Mouse (Mus musculus) stomach, adult 2 months (tissue): Measurements from ENCODE around the gene Olfr667. TPM values are rescaled to one million over a fixed set of nuclear protein-coding genes. Genes with fewer than 3 reads are reported as not detected.

ENCODE experiments used
- polyA plus RNA-seq: library from polyadenylated mRNA; depleted of rRNA; stranded (reverse); fragments of >200 nt; gene quantifications from 2 replicates; pipeline ENCODE4 v1.2.3, GENCODE M21; 2012; rRNA removed

The Olfr667 gene
- not detected in 2 replicates for polyA plus RNA-seq

GRCm38 (mm10) chr7:104921382-104921781, at the start of gene Olfr667:
TSS of gene Olfr667 (minus strand) at chr7:104921482.

GRCm38 (mm10) chr7:104962520-104962919, 41.2 kb upstream of the Olfr667 start, which contains the start of gene Olfr670:
TSS of gene Olfr670 (minus strand) at chr7:104962620.

GRCm38 (mm10) chr7:104933940-104934339, 12.7 kb upstream of the Olfr667 start, which contains the start of gene Olfr669:
TSS of gene Olfr669 (plus strand) at chr7:104934240.

GRCm38 (mm10) chr7:104927957-104928356, 6.7 kb upstream of the Olfr667 start, which contains the start of gene Olfr668:
TSS of gene Olfr668 (minus strand) at chr7:104928057.

GRCm38 (mm10) chr7:104895852-104896251, 25.4 kb downstream of the Olfr667 start, which contains the start of gene Olfr666:
TSS of gene Olfr666 (minus strand) at chr7:104895952.

GRCm38 (mm10) chr7:104877731-104878130, 43.6 kb downstream of the Olfr667 start, which contains the start of gene Olfr665:
TSS of gene Olfr665 (plus strand) at chr7:104878031.

Other genes starting within 250 kb of the Olfr667 start
- gene Olfr661, start 235.0 kb downstream of the Olfr667 start, polyA plus RNA-seq: not detected in 2 replicates
- gene Usp17le, start 144.0 kb downstream of the Olfr667 start, polyA plus RNA-seq: not detected in 2 replicates
- gene Usp17lb, start 78.9 kb downstream of the Olfr667 start, polyA plus RNA-seq: not detected in 2 replicates
- not detected in 2 replicates for gene Usp17la, start 64.5 kb downstream of the Olfr667 start, polyA plus RNA-seq
- not detected in 2 replicates for gene Olfr665, start 43.5 kb downstream of the Olfr667 start, polyA plus RNA-seq
- gene Olfr666, start 25.5 kb downstream of the Olfr667 start, polyA plus RNA-seq: not detected in 2 replicates
- not detected in 2 replicates for gene Olfr668, start 6.6 kb upstream of the Olfr667 start, polyA plus RNA-seq
- gene Olfr669, start 12.8 kb upstream of the Olfr667 start, polyA plus RNA-seq: not detected in 2 replicates
- gene Olfr670, start 41.1 kb upstream of the Olfr667 start, polyA plus RNA-seq: not detected in 2 replicates
- not detected in 2 replicates for gene Olfr671, start 57.6 kb upstream of the Olfr667 start, polyA plus RNA-seq
- not detected in 2 replicates for gene Olfr672, start 80.5 kb upstream of the Olfr667 start, polyA plus RNA-seq
- gene Olfr675, start 107.0 kb upstream of the Olfr667 start, polyA plus RNA-seq: not detected in 2 replicates
- gene Olfr676, start 111.2 kb upstream of the Olfr667 start, polyA plus RNA-seq: not detected in 2 replicates
- not detected in 2 replicates for gene Olfr677, start 129.9 kb upstream of the Olfr667 start, polyA plus RNA-seq
- not detected in 2 replicates for gene Olfr678, start 143.0 kb upstream of the Olfr667 start, polyA plus RNA-seq
- gene Olfr679, start 159.7 kb upstream of the Olfr667 start, polyA plus RNA-seq: not detected in 2 replicates
- not detected in 2 replicates for gene Olfr680-ps1, start 171.3 kb upstream of the Olfr667 start, polyA plus RNA-seq
- not detected in 2 replicates for gene Olfr681, start 195.4 kb upstream of the Olfr667 start, polyA plus RNA-seq
- not detected in 2 replicates for gene Olfr683, start 225.5 kb upstream of the Olfr667 start, polyA plus RNA-seq
- gene Olfr684, start 242.2 kb upstream of the Olfr667 start, polyA plus RNA-seq: not detected in 2 replicates